Mouse (Mus musculus): ENCODE measurements around the gene Ppp1cc. TPM values are rescaled to one million over a fixed set of nuclear protein-coding genes. Genes with fewer than 3 reads are reported as not detected.
"Not testable (repeated sequence)": the region's sequence is repeated elsewhere in the genome, so short reads cannot be mapped to it uniquely, and the experiment has no call there.

Ppp1cc gene
- polyA plus RNA-seq, 1 experiment from 2014 or later, result 114 TPM

- H3K27ac ChIP-seq (ENCODE audit: low read length), result peak overlapping the region; percentile 24; the same call in 1 of the 2 replicates
- no peaks in the 10 kb centered on the region for H3K36me3 ChIP-seq (ENCODE audit: control insufficient read depth, insufficient read depth)
- H3K4me2 ChIP-seq (ENCODE audit: low read depth, low read length), result peak overlapping the region; percentile 9; the same call in 1 of the 2 replicates
- ATAC-seq (ENCODE audit: low read depth), result no peak
- no peak overlapping the region for H3K9ac ChIP-seq (ENCODE audit: low read depth, low read length)
- no peaks in the 10 kb centered on the region; the same call in 1 of the 2 replicates for H3K27me3 ChIP-seq (ENCODE audit: control insufficient read depth, insufficient read depth, low read depth, low read length)
- H3K4me3 ChIP-seq (ENCODE audit: low read depth, low read length), result peak overlapping the region; percentile 46
- peaks cover 4% of the 10 kb centered on the region for H3K4me1 ChIP-seq (ENCODE audit: control insufficient read depth, low read depth, low read length)
- WGBS (ENCODE audit: insufficient replicate concordance), result 64% methylated on average over 8 of the region's 8 CpGs
- H3K9me3 ChIP-seq (replicated peaks; ENCODE audit: control insufficient read depth, low read length), result no peaks in the 10 kb centered on the region
Measured at GRCm38 (mm10) chr5:122210890-122211289, 52.8 kb downstream of the Ppp1cc start.

GRCm38 (mm10) chr5:122212125-122212524 is 54.0 kb downstream of the Ppp1cc start:
- no peaks in the 10 kb centered on the region for H3K9me3 ChIP-seq (replicated peaks; ENCODE audit: control insufficient read depth, low read length)
- ATAC-seq (ENCODE audit: low read depth), result no peak
- H3K4me3 ChIP-seq (ENCODE audit: low read depth, low read length), result no peak overlapping the region
- no peak overlapping the region for H3K4me2 ChIP-seq (ENCODE audit: low read depth, low read length)
- no peaks in the 10 kb centered on the region; the same call in 1 of the 2 replicates for H3K27me3 ChIP-seq (ENCODE audit: control insufficient read depth, insufficient read depth, low read depth, low read length)
- peaks cover 4% of the 10 kb centered on the region for H3K4me1 ChIP-seq (ENCODE audit: control insufficient read depth, low read depth, low read length)
- H3K9ac ChIP-seq (ENCODE audit: low read depth, low read length), result no peak overlapping the region
- H3K36me3 ChIP-seq (ENCODE audit: control insufficient read depth, insufficient read depth), result no peaks in the 10 kb centered on the region
- no peak overlapping the region for H3K27ac ChIP-seq (ENCODE audit: low read length)
- WGBS (ENCODE audit: insufficient replicate concordance), result 54% methylated on average over 8 of the region's 8 CpGs

GRCm38 (mm10) chr5:122212820-122213219 is 54.7 kb downstream of the Ppp1cc start:
- H3K27ac ChIP-seq (ENCODE audit: low read length); H3K27me3 ChIP-seq (ENCODE audit: control insufficient read depth, insufficient read depth, low read depth, low read length); H3K9me3 ChIP-seq (replicated peaks; ENCODE audit: control insufficient read depth, low read length); ATAC-seq (ENCODE audit: low read depth); H3K9ac ChIP-seq (ENCODE audit: low read depth, low read length); H3K4me1 ChIP-seq (ENCODE audit: control insufficient read depth, low read depth, low read length); H3K4me3 ChIP-seq (ENCODE audit: low read depth, low read length); H3K4me2 ChIP-seq (ENCODE audit: low read depth, low read length); H3K36me3 ChIP-seq (ENCODE audit: control insufficient read depth, insufficient read depth): not testable (repeated sequence)
- WGBS (ENCODE audit: insufficient replicate concordance), result 48% methylated on average over 1 of the region's 1 CpGs

- Histone ChIP-seq H3K9me3 (replicated peaks; ENCODE audit: control insufficient read depth, low read length) (no peaks in the 10 kb centered on the region), H3K9ac (ENCODE audit: low read depth, low read length) (no peak overlapping the region), H3K4me3 (ENCODE audit: low read depth, low read length) (no peak overlapping the region), H3K27me3 (ENCODE audit: control insufficient read depth, insufficient read depth, low read depth, low read length) (no peaks in the 10 kb centered on the region; the same call in 1 of the 2 replicates), H3K27ac (ENCODE audit: low read length) (no peak overlapping the region), H3K4me1 (ENCODE audit: control insufficient read depth, low read depth, low read length) (peaks cover 4% of the 10 kb centered on the region), H3K36me3 (ENCODE audit: control insufficient read depth, insufficient read depth) (no peaks in the 10 kb centered on the region), H3K4me2 (ENCODE audit: low read depth, low read length) (no peak overlapping the region)
- 79% methylated on average over 6 of the region's 6 CpGs for WGBS (ENCODE audit: insufficient replicate concordance)
- ATAC-seq (ENCODE audit: low read depth), result no peak
Measured at GRCm38 (mm10) chr5:122213861-122214260, 55.8 kb downstream of the Ppp1cc start.

- 61% methylated on average over 6 of the region's 6 CpGs for WGBS (ENCODE audit: insufficient replicate concordance)
- Histone ChIP-seq H3K4me2 (ENCODE audit: low read depth, low read length) (no peak overlapping the region), H3K27me3 (ENCODE audit: control insufficient read depth, insufficient read depth, low read depth, low read length) (no peaks in the 10 kb centered on the region), H3K4me1 (ENCODE audit: control insufficient read depth, low read depth, low read length) (peaks cover 7% of the 10 kb centered on the region), H3K27ac (ENCODE audit: low read length) (no peak overlapping the region), H3K9ac (ENCODE audit: low read depth, low read length) (no peak overlapping the region), H3K36me3 (ENCODE audit: control insufficient read depth, insufficient read depth) (no peaks in the 10 kb centered on the region), H3K9me3 (replicated peaks; ENCODE audit: control insufficient read depth, low read length) (no peaks in the 10 kb centered on the region), H3K4me3 (ENCODE audit: low read depth, low read length) (no peak overlapping the region)
- ATAC-seq (ENCODE audit: low read depth), result no peak
Measured at GRCm38 (mm10) chr5:122217636-122218035, 59.6 kb downstream of the Ppp1cc start.

GRCm38 (mm10) chr5:122218109-122218905 is 60.2 kb downstream of the Ppp1cc start:
- Histone ChIP-seq H3K9me3 (replicated peaks; ENCODE audit: control insufficient read depth, low read length) (no peaks in the 10 kb centered on the region), H3K27me3 (ENCODE audit: control insufficient read depth, insufficient read depth, low read depth, low read length) (no peaks in the 10 kb centered on the region), H3K4me3 (ENCODE audit: low read depth, low read length) (no peak overlapping the region), H3K4me1 (ENCODE audit: control insufficient read depth, low read depth, low read length) (peaks cover 7% of the 10 kb centered on the region), H3K36me3 (ENCODE audit: control insufficient read depth, insufficient read depth) (no peaks in the 10 kb centered on the region), H3K27ac (ENCODE audit: low read length) (no peak overlapping the region), H3K4me2 (ENCODE audit: low read depth, low read length) (no peak overlapping the region), H3K9ac (ENCODE audit: low read depth, low read length) (no peak overlapping the region)
- ATAC-seq (ENCODE audit: low read depth), result no peak
- WGBS (ENCODE audit: insufficient replicate concordance), result 57% methylated on average over 12 of the region's 12 CpGs

GRCm38 (mm10) chr5:122218928-122219327 is 60.9 kb downstream of the Ppp1cc start:
- Histone ChIP-seq H3K27ac (ENCODE audit: low read length) (no peak overlapping the region), H3K4me2 (ENCODE audit: low read depth, low read length) (no peak overlapping the region), H3K9ac (ENCODE audit: low read depth, low read length) (no peak overlapping the region), H3K4me1 (ENCODE audit: control insufficient read depth, low read depth, low read length) (peaks cover 7% of the 10 kb centered on the region), H3K36me3 (ENCODE audit: control insufficient read depth, insufficient read depth) (no peaks in the 10 kb centered on the region), H3K27me3 (ENCODE audit: control insufficient read depth, insufficient read depth, low read depth, low read length) (no peaks in the 10 kb centered on the region), H3K4me3 (ENCODE audit: low read depth, low read length) (no peak overlapping the region), H3K9me3 (replicated peaks; ENCODE audit: control insufficient read depth, low read length) (no peaks in the 10 kb centered on the region)
- 32% methylated on average over 7 of the region's 7 CpGs for WGBS (ENCODE audit: insufficient replicate concordance)
- no peak for ATAC-seq (ENCODE audit: low read depth)

GRCm38 (mm10) chr5:122219655-122220629 is 61.9 kb downstream of the Ppp1cc start:
- Histone ChIP-seq H3K4me1 (ENCODE audit: control insufficient read depth, low read depth, low read length) (peaks cover 7% of the 10 kb centered on the region), H3K4me3 (ENCODE audit: low read depth, low read length) (no peak overlapping the region), H3K9ac (ENCODE audit: low read depth, low read length) (no peak overlapping the region), H3K27ac (ENCODE audit: low read length) (no peak overlapping the region), H3K27me3 (ENCODE audit: control insufficient read depth, insufficient read depth, low read depth, low read length) (no peaks in the 10 kb centered on the region), H3K36me3 (ENCODE audit: control insufficient read depth, insufficient read depth) (no peaks in the 10 kb centered on the region), H3K9me3 (replicated peaks; ENCODE audit: control insufficient read depth, low read length) (no peaks in the 10 kb centered on the region), H3K4me2 (ENCODE audit: low read depth, low read length) (no peak overlapping the region)
- WGBS (ENCODE audit: insufficient replicate concordance), result 27% methylated on average over 18 of the region's 18 CpGs
- peak; percentile 56 for ATAC-seq (ENCODE audit: low read depth)

Data from liver, embryonic 16.5 days (tissue).